Mouse (Mus musculus) right cerebral cortex, adult 18-20 months (tissue): Measurements from ENCODE around the gene Slc7a1.
"Not testable (repeated sequence)": the region's sequence is repeated elsewhere in the genome, so short reads cannot be mapped to it uniquely, and the experiment has no call there.

Source experiments
- DNase-seq: peaks from one replicate; pipeline ENCODE4 v3.0.0; 2022; ENCODE audit warnings: mixed read lengths

Gene Slc7a1

DNA sequence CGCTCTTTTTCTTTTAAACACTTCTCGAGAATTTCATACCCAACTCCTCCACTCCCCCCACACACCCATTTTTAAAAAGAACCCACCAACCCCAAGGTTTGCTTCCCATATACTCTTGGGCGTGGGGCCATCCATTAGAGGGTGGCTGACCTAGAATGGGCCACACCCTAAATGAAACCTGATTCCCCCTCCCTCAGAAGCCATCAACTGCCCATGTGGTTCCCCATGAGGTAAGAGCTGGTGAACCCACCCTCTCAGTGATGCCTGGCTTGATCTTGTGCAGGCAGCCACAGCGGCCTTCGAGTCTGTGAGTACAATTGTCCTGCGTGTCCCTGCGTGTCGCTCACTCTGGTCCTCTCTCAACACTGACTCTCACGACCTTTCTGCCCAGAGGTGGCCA lies 33.2 kb downstream of the Slc7a1 start:
- no peak for DNase-seq

DNA sequence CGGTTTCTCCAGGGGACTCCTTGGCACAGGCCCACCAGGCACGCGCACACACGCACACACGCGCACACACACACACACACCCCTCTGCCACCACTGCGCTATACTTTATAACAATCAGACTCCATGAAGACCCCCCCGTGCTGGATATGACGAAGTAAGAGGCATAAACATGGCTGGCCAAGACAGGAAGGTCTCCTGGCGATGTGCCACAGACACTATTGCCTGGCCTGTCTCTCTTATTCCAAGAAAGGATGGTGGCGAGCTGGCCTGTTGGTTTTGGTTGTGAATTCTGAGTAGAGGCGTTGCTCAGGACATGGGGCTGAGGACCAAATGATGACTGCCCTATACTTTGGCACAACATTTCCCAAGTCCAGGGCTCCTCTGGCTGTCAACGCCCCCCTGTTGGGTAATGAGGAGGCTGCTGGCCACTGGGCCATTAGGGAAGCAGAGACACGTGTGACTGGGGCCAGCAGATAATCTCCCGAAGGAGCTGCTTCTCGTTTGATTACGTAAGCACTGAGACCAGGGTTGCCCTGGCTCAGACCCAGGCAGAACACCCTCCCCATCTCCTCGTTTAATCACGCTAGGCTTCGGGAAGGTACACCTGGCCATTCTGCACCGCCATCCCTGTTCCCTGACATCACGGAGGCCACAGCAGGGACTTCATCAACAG lies 36.1 kb downstream of the Slc7a1 start:
- no peak for DNase-seq

GRCm38 (mm10) chr5:148362296-148362695 lies 37.4 kb downstream of the Slc7a1 start:
- no peak for DNase-seq

DNA sequence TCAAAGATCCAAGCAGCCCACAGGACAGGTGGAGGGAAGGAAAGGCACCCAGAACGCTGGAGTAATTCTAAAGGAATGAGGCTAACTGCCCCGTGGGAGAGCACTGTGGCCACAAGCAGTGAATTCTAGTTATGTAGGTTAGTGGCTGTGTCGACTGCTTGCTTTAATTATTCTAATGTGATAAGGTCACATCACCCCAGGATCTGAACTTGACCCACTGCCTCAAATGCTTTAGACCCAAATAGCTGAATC lies 38.0 kb downstream of the Slc7a1 start:
- no peak for DNase-seq

DNA sequence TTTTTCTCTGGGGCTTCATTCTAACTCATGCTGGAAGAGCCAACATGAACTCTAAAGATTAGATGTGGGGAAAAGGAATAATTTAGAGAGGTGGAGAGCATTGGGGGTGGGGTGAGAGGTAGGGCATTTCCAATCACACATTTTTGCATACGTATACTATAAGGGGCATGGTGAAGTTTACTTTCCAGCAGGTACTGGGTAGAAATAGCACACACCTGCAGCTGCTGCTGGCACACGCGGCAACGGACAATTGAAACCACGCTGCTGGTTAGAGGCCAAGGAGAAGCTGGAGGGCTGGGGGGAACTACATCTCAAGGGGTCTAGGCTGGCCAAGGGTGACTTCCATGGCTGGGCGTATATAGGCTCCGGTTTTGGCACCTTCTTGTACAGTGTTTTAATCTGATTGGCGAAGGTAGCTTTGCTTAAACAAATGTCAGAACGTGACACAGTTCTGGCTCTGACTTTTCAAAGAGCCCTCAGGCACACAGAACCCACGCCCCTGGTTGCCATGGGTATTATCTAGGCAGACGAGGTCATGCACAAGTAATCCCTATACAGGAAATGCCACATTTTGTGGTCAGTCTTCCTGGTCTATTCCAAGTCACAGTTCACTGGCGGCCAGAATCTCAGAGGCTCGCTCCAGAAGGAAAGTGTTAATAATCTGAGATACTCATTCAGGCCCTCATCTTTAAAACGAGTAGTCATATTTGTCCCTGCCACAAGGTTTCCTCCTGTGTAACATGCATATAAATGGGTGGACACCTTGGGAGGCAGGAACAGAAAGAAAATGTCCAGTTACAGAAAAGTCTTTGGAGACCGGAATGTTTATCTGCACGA lies 38.6 kb downstream of the Slc7a1 start:
- DNase-seq: no peak

DNA sequence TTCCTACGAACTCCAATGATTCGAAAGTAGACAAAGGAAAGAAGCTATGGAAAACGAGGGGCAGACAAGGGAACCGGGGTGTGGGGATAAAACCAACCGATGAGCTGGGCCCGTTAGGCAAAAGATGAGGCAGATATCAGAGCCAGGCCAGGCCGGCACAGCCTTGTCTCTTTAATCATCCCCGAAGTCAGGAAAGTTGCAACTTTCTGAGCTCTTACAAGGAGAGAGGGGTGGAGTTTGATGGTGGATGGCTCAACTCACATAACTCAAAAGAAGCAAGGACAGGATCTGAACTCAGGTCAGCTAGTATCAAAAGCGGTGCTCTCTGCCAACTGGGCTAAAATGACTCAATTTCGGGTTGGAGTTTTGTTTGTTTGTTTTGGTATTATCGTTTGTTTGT lies 40.6 kb downstream of the Slc7a1 start:
- no peak for DNase-seq

DNA sequence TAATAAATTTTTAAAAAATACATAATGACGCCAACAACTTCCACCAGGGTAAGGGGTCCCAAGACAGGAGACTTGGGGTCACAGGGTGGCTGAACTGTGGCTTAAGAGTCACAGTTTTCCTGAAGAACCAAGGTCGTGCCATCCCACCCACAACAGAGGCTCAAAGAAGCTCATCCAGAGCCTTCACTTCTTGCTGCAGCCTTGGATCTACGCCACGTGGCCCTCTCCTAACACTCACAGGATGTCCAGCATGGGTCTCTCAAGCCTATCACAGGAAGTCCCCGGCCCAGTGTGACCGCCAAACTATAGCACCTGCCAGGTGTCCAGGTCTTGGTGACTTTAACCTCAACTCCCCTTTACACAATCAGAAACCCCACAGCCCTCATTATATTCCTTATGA lies 42.5 kb downstream of the Slc7a1 start:
- no peak for DNase-seq

GRCm38 (mm10) chr5:148355822-148356221 lies 43.9 kb downstream of the Slc7a1 start:
- DNase-seq: no peak

GRCm38 (mm10) chr5:148354536-148354935 lies 45.2 kb downstream of the Slc7a1 start:
- DNase-seq: no peak

DNA sequence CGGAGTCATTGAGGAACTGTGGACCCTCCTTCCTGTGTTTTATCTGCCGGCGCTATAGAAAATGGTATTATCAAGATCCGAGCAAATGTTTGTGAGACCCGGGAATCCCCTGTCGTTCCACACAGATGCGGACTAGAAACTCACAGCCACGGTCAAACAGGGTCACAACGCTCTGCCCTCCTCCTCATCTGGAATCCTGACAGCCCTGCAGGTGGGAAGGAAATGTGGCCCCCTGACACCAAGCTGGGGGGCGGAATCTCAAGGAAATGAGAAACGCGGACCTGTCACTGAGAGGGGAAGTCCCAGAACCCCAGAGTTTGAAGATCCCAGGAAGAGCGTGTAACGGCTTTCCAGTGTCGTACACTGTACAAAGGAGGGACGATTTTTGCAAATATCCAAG lies 46.3 kb downstream of the Slc7a1 start:
- no peak for DNase-seq

- no peak for DNase-seq
Observed at GRCm38 (mm10) chr5:148349327-148350011, 50.2 kb downstream of the Slc7a1 start.

DNA sequence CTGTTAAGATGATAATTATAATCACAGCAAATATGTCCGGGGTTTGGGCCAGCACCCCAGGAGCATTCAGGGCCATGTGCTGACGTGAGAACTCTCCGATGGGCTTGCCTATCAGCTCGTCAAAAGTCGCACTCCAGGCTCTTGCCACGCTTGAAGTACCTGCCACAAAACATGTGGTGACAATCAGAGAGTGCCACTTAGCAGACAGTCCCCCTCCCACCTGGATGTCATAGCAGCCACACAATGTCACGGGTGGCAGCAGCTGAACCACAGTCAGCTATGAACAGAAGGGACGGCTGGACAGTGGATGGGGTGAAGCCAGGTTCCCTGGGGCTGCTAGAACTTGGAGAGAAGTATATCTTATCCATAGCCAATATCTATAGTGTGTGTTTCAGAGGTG lies 51.6 kb downstream of the Slc7a1 start:
- no peak for DNase-seq

- DNase-seq: no peak
Observed at GRCm38 (mm10) chr5:148346543-148346942, 53.2 kb downstream of the Slc7a1 start.

- no peak for DNase-seq
Observed at GRCm38 (mm10) chr5:148344374-148344773, 55.3 kb downstream of the Slc7a1 start.

DNA sequence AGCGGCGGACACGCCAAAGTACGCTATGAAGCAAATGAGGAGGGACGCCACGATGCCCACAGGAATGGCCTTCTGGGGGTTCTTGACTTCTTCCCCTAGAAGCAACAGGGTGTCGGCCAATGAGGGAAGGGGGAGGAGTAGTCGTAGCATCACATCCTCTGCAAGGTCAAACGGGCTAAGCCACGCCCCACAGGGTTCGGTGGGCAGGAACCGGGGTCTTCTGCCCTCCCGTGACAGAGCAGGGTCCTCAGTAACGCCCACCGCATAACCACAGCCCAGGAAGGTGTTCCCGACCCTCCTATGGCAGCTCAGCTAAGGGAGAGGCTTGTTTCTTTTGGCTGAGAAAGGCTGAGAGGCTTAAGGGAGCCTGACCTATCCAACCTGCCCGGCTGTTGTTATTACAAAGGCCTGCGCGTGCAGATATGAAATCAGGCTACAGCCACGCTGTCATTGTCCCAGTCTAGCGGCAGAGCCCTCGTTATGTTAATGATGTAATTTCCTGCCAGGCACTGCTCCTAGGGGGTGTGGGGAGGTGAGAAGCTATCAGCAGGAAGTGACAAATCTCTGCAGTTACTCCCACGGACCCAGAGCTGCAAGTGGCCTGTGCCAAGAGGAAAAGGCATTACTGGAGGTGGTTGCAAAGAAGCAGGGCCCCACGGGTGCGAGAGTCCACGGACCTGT lies 57.5 kb downstream of the Slc7a1 start:
- DNase-seq: peak; percentile 72

DNA sequence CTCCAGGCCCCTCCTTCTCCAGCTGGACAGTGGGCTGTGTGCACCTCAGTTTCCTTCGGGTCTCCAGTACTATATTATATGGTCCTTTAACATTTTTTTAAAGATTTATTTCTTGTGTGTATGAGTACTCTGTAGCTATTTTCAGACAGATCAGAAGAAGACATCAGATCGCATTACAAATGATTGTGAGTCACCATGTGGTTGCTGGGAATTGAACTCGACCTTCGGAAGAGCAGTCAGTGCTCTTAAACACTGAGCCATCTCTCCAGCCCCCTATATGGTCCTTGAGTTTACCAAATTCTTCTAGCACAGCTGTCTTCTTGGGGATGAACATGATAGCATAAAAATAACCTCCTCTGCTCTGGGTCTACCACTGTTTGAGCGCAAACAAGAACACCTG lies 60.6 kb downstream of the Slc7a1 start:
- no peak for DNase-seq

GRCm38 (mm10) chr5:148332622-148332974 lies 67.1 kb downstream of the Slc7a1 start:
- DNase-seq: peak; percentile 60

DNA sequence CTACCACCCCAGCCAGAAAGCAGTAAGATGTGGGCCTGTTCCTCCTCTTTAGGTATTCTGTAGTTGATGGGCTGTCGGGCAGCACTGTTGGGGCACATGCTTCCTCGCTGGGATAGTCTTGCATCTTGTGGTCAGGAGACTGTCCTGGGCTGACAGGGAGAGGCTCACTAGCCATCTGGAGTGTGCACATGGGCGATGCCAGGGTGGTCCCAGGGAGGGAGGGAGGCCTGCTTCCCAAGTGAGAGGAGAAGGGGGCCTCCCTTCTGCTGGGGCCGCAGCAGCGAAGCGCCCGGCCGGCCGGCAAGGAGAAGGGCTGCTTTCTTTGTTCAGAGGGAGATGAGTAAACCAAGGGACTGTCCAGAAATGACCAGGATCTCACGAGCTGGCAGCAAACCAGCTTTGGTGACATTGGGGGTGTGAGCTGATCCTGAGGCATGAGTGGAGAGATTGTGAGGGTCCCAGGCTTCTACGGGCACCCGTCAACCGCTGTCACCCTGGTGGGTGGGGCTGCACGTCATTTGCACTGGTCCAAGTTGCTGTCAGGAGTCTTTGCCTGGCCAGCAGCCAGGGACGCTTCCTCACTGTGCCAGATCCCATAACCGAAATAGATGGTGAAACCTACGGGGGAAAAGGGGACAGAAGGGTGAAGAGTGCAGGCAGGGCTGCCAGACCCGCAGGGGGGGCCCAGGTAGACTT lies 67.6 kb downstream of the Slc7a1 start:
- DNase-seq: no peak

GRCm38 (mm10) chr5:148331229-148331776 lies 68.4 kb downstream of the Slc7a1 start:
- no peak for DNase-seq

- no peak for DNase-seq
Observed at GRCm38 (mm10) chr5:148328982-148329381, 70.7 kb downstream of the Slc7a1 start.

DNA sequence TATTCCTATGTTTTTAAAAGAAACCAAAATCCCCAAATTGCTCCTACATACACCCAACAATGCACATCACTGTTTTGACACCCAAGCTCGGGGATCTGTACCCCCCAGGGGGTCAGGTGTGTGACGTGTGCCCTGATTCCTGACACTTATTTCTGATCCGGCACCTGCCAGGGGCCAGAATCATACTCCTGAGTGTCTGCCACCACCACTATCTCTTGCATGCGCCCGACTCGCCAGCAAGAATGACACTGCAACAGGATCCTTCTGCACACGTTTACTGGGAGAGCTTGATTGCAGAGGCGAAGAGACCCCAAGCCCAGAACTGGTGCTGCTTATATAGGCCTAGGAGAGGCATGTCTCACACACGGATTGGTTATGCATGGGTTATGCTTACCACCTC lies 73.4 kb downstream of the Slc7a1 start:
- DNase-seq: not testable (repeated sequence)

DNA sequence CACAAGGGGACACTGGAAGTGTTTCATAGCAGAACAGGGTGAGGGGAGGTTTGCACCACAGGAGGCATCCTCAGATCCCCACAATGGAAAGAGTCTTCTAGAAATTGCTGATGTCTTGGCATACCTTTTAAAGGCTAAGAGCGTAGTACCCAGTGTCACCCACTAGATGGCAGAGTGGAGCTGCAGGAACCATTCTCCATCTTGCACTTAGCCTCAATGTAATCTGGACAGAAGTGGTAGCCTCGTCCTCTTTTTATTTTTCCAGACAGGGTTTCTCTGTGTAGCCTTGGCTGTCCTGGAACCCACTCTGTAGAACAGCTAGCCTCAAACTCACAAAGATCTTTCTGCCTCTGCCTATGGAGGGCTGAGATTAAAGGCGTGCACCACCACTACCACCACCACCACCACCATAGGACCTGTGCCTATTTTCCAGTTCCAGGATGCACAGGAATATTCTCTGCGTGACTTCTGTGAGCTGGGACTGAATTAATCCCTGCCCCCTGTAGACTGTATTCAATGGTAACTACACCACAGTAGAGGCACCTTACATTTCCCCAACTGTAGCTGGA lies 74.3 kb downstream of the Slc7a1 start:
- peak; percentile 48 for DNase-seq
